Mouse (Mus musculus) stomach, embryonic 16.5 days (tissue): ENCODE data around the gene Pnpla2. TPM values are rescaled to one million over a fixed set of nuclear protein-coding genes. Genes with fewer than 3 reads are reported as not detected.

Experiments used
- ATAC-seq: fragments of 200-750 bp; cut with Nextera tagmentation; 2 replicates; pipeline ENCODE4 v1.8.0; 2017; ENCODE audit warnings: moderate number of reproducible peaks, moderate TSS enrichment; ENCODE audit not compliant: insufficient read depth, low FRiP score
- H3K27ac ChIP-seq: fragments of 300-500 bp; sonication (generic); 2 replicates; pipeline ENCODE4 v1.5.1; 2014; ENCODE audit warnings: low read length
- H3K27me3 ChIP-seq: fragments of 300-500 bp; sonication (generic); 2 replicates; pipeline ENCODE4 v1.6.1; 2014; ENCODE audit warnings: low read length, control low read depth, mixed read lengths; ENCODE audit not compliant: control insufficient read depth, insufficient read depth
- H3K36me3 ChIP-seq: fragments of 300-500 bp; sonication (generic); 2 replicates; pipeline ENCODE4 v1.6.1; 2014; ENCODE audit warnings: low read length; ENCODE audit not compliant: control insufficient read depth, insufficient read depth
- H3K4me1 ChIP-seq: fragments of 300-500 bp; sonication (generic); 2 replicates; pipeline ENCODE4 v1.6.1; 2014; ENCODE audit warnings: low read length, control low read depth, mixed read lengths; ENCODE audit not compliant: control insufficient read depth, insufficient read depth
- H3K4me2 ChIP-seq: fragments of 300-500 bp; sonication (generic); 2 replicates; pipeline ENCODE4 v1.6.1; 2014; ENCODE audit warnings: low read depth, low read length, mixed read lengths
- H3K4me3 ChIP-seq: fragments of 300-500 bp; sonication (generic); replicated peaks from 2 replicates; pipeline ENCODE4 v1.5.1; 2014; ENCODE audit warnings: mild to moderate bottlenecking, low read length
- H3K9ac ChIP-seq: fragments of 300-500 bp; sonication (generic); 2 replicates; pipeline ENCODE4 v1.6.1; 2014; ENCODE audit warnings: low read length
- H3K9me3 ChIP-seq: fragments of 300-500 bp; sonication (generic); replicated peaks from 2 replicates; pipeline ENCODE4 v1.6.1; 2016; ENCODE audit warnings: low read length, control low read depth; ENCODE audit not compliant: control insufficient read depth
- WGBS: fragments of 180-500 bp; shearing (Covaris S2); extraction: QIAGEN DNeasy Blood & Tissue Kit; methylation state at CpG from one replicate; pipeline ENCODE4 v1.1.7; 2014; 5-methylcytosine and 5-hydroxymethylcytosine counted together
- polyA plus RNA-seq: library from polyadenylated mRNA; unstranded; fragments of >200 nt; fragmentation: Nextera tagmentation; extraction: Ambion mirVana; gene quantifications from 2 replicates; pipeline ENCODE4 v1.2.1, GENCODE M21; 2015

The Pnpla2 gene
- polyA plus RNA-seq, 1 experiment from 2014 or later: 34.0 TPM

DNA sequence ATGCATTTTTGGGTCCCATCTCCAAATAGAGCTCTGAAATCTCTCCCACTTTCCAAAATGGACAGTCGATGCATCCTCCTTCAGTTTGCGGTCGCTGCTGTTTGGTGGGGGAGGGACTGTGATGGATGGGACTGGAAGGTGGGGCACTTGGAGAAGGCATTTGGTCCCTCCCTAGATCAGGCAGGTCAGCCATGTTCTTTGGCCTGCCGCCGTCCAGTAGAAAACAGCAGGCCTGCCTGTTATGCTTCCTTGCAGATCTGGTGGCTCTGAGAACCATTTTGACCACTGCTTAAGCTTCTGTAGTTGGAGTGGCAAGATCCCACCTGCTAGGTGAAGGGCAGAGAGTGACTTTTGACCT is 13.1 kb downstream of the Pnpla2 start:
- WGBS: 7% methylated on average over 5 of the region's 5 CpGs
- Histone ChIP-seq H3K4me1 (peaks cover 42% of the 10 kb centered on the region), H3K9me3 (no peaks in the 10 kb centered on the region), H3K4me2 (peak overlapping the region; percentile 83), H3K27ac (peak overlapping the region; percentile 94), H3K27me3 (peaks cover 12% of the 10 kb centered on the region; the same call in 1 of the 2 replicates), H3K36me3 (peaks cover 14% of the 10 kb centered on the region), H3K9ac (peak overlapping the region; percentile 90), H3K4me3 (peak overlapping the region; percentile 87)
- ATAC-seq: no peak

DNA sequence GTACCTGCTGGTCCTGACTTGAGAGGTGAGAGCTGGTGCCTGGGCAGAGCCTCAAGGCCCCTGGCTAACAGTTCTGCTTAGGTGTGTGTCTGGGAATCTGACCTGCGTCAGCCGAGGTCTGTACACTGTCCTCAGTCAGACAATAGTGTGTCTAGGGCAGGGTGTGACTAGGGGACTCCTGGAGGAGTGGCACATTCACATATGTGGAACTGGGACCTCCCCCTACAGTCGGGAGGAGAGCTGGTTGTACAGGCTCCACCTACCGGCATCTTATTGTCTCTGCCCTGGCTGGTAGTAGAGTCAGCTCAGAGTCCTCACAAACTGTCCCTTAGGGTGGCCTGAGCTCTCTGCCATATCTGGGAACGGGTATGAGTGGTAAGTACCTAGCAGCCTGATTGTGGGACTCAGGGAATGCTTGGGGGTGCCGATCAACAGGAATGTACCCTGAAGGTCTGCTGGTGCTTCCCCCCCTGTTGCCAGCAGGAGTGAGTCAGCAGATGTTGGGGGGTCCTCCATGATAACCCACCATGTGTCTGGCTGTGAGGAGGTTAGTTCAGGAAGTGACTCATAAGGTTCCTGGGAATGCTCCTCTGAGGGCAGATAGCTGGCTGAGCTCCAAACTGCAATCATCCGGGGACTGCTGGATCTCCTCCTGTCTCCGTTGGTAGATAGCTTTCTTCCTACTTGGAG is 13.7 kb downstream of the Pnpla2 start:
- 7% methylated on average over 8 of the region's 8 CpGs for WGBS
- H3K36me3 ChIP-seq: peaks cover 14% of the 10 kb centered on the region
- H3K9me3 ChIP-seq: no peaks in the 10 kb centered on the region
- peaks cover 42% of the 10 kb centered on the region for H3K4me1 ChIP-seq
- H3K27me3 ChIP-seq: peaks cover 6% of the 10 kb centered on the region; the same call in 1 of the 2 replicates
- peak overlapping the region; percentile 87 for H3K4me3 ChIP-seq
- peak overlapping the region; percentile 90 for H3K9ac ChIP-seq
- peak; percentile 70 for ATAC-seq
- peak overlapping the region; percentile 83 for H3K4me2 ChIP-seq
- peak overlapping the region; percentile 94 for H3K27ac ChIP-seq

DNA sequence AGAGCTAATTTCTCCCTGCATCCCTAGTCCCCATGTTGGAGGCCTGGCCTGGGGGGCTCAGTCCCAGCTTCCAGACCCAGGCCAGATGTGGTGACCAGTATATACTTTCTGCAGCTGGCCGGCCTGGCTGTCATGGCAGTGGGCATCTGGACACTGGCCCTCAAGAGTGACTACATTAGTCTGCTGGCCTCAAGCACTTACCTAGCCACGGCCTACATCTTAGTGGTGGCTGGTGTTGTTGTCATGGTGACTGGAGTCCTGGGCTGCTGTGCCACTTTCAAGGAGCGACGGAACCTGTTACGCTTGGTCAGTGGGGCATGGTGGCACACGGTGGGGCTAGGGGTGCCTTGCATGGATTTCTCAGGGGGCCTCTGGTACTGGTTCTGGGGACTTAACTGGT is 14.4 kb downstream of the Pnpla2 start:
- H3K27me3 ChIP-seq: peaks cover 3% of the 10 kb centered on the region; the same call in 1 of the 2 replicates

DNA sequence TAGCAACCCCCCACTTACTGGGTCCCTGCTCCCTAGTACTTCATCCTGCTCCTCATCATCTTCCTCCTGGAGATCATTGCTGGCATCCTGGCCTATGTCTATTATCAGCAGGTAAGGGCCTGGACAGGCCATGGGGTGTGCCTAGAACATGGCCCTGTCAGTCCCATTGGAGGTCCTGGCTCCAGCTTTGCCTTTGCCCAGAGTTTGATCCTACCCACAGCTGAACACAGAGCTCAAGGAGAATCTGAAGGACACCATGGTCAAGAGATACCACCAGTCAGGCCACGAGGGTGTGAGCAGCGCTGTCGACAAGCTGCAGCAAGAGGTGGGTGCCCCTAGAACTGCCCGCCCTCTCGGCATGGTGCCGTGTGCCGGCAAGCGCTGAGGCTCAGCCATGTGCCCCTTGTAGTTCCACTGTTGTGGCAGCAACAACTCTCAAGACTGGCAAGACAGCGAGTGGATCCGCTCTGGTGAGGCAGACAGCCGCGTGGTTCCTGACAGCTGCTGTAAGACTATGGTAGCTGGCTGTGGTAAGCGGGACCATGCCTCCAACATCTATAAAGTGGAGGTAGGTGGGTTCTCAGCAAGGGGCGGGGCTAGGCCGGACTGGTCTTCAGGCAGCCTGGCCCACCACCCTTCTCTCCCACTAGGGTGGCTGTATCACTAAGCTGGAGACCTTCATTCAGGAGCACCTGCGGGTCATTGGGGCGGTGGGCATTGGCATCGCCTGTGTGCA is 15.1 kb downstream of the Pnpla2 start:
- H3K4me1 ChIP-seq: peaks cover 44% of the 10 kb centered on the region
- 93% methylated on average over 18 of the region's 18 CpGs for WGBS
- no peak for ATAC-seq
- H3K27me3 ChIP-seq: peaks cover under 1% of the 10 kb centered on the region; the same call in 1 of the 2 replicates
- no peaks in the 10 kb centered on the region for H3K9me3 ChIP-seq
- H3K9ac ChIP-seq: no peak overlapping the region; the same call in 1 of the 2 replicates
- no peak overlapping the region for H3K4me2 ChIP-seq
- H3K27ac ChIP-seq: no peak overlapping the region
- peaks cover 14% of the 10 kb centered on the region for H3K36me3 ChIP-seq
- H3K4me3 ChIP-seq: no peak overlapping the region

More for the DNA sequence above, 14.4 kb downstream of the Pnpla2 start:
- Histone ChIP-seq H3K4me2 (peak overlapping the region; percentile 83), H3K4me1 (peaks cover 49% of the 10 kb centered on the region), H3K36me3 (peaks cover 14% of the 10 kb centered on the region), H3K4me3 (peak overlapping the region; percentile 87), H3K27ac (peak overlapping the region; percentile 94), H3K9me3 (no peaks in the 10 kb centered on the region), H3K9ac (peak overlapping the region; percentile 90)
- WGBS: 82% methylated on average over 6 of the region's 6 CpGs
- ATAC-seq: no peak

DNA sequence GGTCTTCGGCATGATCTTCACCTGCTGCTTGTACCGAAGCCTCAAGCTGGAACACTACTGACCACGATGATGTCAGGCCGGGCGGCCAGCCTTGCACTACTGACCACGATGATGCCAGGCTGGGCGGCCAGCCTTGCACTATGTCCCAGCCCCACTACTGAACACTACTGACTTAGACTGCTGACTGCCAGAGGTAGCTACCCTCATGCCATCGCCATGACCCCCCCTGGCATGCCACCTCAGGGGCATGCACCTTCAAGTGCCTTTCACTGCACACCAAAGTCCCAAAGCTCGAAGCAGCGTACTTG is 15.6 kb downstream of the Pnpla2 start:
- ATAC-seq: no peak
- Histone ChIP-seq H3K9ac (no peak overlapping the region), H3K4me3 (no peak overlapping the region), H3K27me3 (no peaks in the 10 kb centered on the region; the same call in 1 of the 2 replicates), H3K4me2 (no peak overlapping the region), H3K9me3 (no peaks in the 10 kb centered on the region), H3K27ac (no peak overlapping the region), H3K36me3 (peaks cover 14% of the 10 kb centered on the region), H3K4me1 (peaks cover 39% of the 10 kb centered on the region)
- WGBS: 92% methylated on average over 10 of the region's 10 CpGs

DNA sequence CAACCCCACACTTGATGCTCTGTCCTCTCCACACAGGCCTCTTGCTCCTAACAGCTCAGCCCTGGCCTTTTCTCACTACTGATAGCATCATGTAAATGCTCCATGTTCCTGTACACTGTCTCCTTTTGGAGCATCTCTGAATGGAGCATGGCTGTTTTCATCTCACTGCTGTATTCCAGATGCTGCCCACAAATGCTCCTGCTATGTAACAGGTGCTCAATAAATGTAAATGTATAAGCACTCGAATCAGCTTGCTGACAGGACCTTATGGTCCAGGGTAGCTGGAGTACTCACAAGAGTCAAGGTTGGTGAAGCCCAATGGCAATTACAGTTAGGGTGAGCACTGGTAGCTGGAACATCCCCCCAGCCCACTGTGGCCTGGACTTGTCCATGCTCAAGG is 16.2 kb downstream of the Pnpla2 start:
- Histone ChIP-seq H3K4me1 (peaks cover 38% of the 10 kb centered on the region), H3K4me3 (no peak overlapping the region), H3K9ac (no peak overlapping the region), H3K36me3 (peaks cover 14% of the 10 kb centered on the region), H3K4me2 (no peak overlapping the region), H3K9me3 (no peaks in the 10 kb centered on the region), H3K27ac (no peak overlapping the region), H3K27me3 (no peaks in the 10 kb centered on the region)
- no peak for ATAC-seq
- 89% methylated on average over 1 of the region's 1 CpGs for WGBS

DNA sequence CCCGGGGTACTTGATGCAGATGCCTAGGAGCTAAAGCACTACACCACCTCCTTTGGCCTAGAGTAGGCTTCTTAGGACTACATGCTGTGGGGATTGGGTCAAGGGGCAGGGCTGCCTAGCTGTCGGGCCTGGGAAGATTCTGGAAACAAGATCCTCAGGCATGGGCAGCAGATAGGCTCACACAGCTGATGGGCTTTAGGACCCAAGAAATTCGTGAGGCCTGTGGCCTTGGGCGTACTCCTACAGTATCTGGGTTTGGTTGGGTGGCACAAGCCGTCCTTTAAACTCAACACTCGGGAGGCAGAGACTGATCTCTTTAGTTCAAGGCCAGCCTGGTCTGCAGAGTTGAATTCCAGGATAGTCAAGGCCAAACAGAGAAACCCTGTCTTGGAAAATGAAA is 17.2 kb downstream of the Pnpla2 start:
- WGBS: 72% methylated on average over 6 of the region's 6 CpGs
- Histone ChIP-seq H3K36me3 (peaks cover 14% of the 10 kb centered on the region), H3K9ac (no peak overlapping the region), H3K4me3 (no peak overlapping the region), H3K9me3 (no peaks in the 10 kb centered on the region), H3K27ac (no peak overlapping the region), H3K4me2 (no peak overlapping the region), H3K27me3 (no peaks in the 10 kb centered on the region), H3K4me1 (peaks cover 39% of the 10 kb centered on the region)
- ATAC-seq: no peak

DNA sequence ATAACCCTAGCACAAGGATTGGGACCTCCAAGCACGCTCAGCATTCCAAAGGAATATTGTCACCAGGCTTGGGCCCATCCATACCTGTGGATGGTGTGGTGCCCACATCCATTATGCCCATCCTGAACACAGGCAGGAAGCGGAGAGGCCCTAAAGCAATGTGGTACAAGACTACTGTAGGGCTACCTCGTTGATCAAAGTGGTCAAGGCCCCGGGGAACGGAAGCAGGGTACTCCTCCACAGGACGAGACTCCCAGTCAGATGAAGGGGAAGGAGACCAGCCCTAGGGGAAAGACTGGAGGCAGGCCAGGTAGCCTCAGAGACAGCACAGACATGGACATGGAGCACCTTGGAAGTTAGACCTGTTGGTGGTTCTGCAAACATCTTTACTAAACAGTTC is 17.8 kb downstream of the Pnpla2 start:
- H3K4me1 ChIP-seq: peaks cover 45% of the 10 kb centered on the region
- ATAC-seq: no peak
- 87% methylated on average over 6 of the region's 6 CpGs for WGBS

DNA sequence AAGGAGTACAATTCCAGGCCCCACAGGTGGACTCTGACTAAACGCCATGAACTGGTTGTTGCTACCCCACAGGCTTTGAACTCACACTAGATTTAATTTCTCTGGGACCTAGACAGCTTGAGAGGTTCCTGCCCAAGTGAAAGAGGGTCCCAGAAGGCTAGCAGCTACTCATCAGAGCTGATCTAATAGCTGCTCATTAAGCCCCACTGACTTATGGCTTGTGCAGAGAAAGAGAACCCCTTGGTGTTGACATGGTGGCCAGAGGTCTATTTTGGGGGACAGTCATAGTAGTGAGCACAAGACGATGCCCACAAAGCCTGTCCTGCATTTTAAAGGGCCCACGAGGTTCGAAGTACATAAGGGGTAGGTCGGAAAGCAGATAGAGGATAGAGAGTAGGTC is 19.2 kb downstream of the Pnpla2 start:
- H3K4me3 ChIP-seq: peak overlapping the region; percentile 72
- H3K4me2 ChIP-seq: peak overlapping the region; percentile 81
- ATAC-seq: no peak
- H3K27me3 ChIP-seq: no peaks in the 10 kb centered on the region
- no peak overlapping the region for H3K27ac ChIP-seq
- peaks cover 14% of the 10 kb centered on the region for H3K36me3 ChIP-seq
- no peaks in the 10 kb centered on the region for H3K9me3 ChIP-seq
- H3K9ac ChIP-seq: peak overlapping the region; percentile 82
- WGBS: 9% methylated on average over 5 of the region's 5 CpGs
- H3K4me1 ChIP-seq: peaks cover 42% of the 10 kb centered on the region

More for the DNA sequence above, 17.8 kb downstream of the Pnpla2 start:
- no peak overlapping the region for H3K4me2 ChIP-seq
- no peak overlapping the region for H3K4me3 ChIP-seq
- H3K36me3 ChIP-seq: peaks cover 14% of the 10 kb centered on the region
- H3K27me3 ChIP-seq: no peaks in the 10 kb centered on the region
- H3K27ac ChIP-seq: no peak overlapping the region
- no peak overlapping the region for H3K9ac ChIP-seq
- no peaks in the 10 kb centered on the region for H3K9me3 ChIP-seq
